Mouse (Mus musculus): ENCODE results near the gene Pnma1. TPM values are rescaled to one million over a fixed set of nuclear protein-coding genes. Genes with fewer than 3 reads are reported as not detected.
A peak's percentile ranks its signal among the peaks of the same experiment; 100 is the strongest.

The Pnma1 gene
- polyA plus RNA-seq, 1 experiment from 2014 or later: 0.49 TPM

- Histone ChIP-seq H3K27ac (replicated peaks) (peak overlapping the region; percentile 65), H3K9ac (ENCODE audit: low read length) (peak overlapping the region; percentile 5; the same call in 1 of the 2 replicates), H3K4me2 (replicated peaks; ENCODE audit: low read depth) (no peak overlapping the region), H3K4me1 (replicated peaks; ENCODE audit: control insufficient read depth, insufficient read depth) (peaks cover 40% of the 10 kb centered on the region), H3K4me3 (ENCODE audit: low read depth, low read length) (no peak overlapping the region), H3K27me3 (ENCODE audit: control insufficient read depth, insufficient read depth, low read length) (no peaks in the 10 kb centered on the region), H3K9me3 (ENCODE audit: control insufficient read depth, low read length) (no peaks in the 10 kb centered on the region), H3K36me3 (ENCODE audit: control insufficient read depth, insufficient read depth, low read length) (no peaks in the 10 kb centered on the region)
- ATAC-seq (ENCODE audit: low FRiP score, low TSS enrichment) (peak; percentile 89), DNase-seq (ENCODE audit: low spot score) (peak; percentile 94)
- 31% methylated on average over 8 of the region's 8 CpGs for WGBS
- TF ChIP-seq CTCF (IDR thresholded peaks at IDR 0.05; ENCODE audit: low read depth) (peak; percentile 32; the same call in 1 of the 2 replicates), EP300 (optimal IDR thresholded peaks at IDR 0.05) (no peak)
Observed at GRCm38 (mm10) chr12:84180701-84181435, 32.6 kb upstream of the Pnma1 start.

- DNase-seq (ENCODE audit: low spot score) (no peak), ATAC-seq (ENCODE audit: low FRiP score, low TSS enrichment) (no peak)
- Histone ChIP-seq H3K9me3 (ENCODE audit: control insufficient read depth, low read length) (no peaks in the 10 kb centered on the region), H3K4me3 (ENCODE audit: low read depth, low read length) (no peak overlapping the region), H3K9ac (ENCODE audit: low read length) (0 out of 2 replicates have a peak overlapping the region, but pooled peaks have one; percentile 1), H3K4me1 (replicated peaks; ENCODE audit: control insufficient read depth, insufficient read depth) (peaks cover 40% of the 10 kb centered on the region), H3K27me3 (ENCODE audit: control insufficient read depth, insufficient read depth, low read length) (no peaks in the 10 kb centered on the region), H3K36me3 (ENCODE audit: control insufficient read depth, insufficient read depth, low read length) (no peaks in the 10 kb centered on the region), H3K27ac (replicated peaks) (peak overlapping the region; percentile 50), H3K4me2 (replicated peaks; ENCODE audit: low read depth) (no peak overlapping the region)
- TF ChIP-seq CTCF (IDR thresholded peaks at IDR 0.05; ENCODE audit: low read depth): no peak
- no peak for TF ChIP-seq EP300 (optimal IDR thresholded peaks at IDR 0.05)
- WGBS: 33% methylated on average over 3 of the region's 3 CpGs
Observed at GRCm38 (mm10) chr12:84180090-84180489, 31.8 kb upstream of the Pnma1 start.

- H3K27me3 ChIP-seq (ENCODE audit: control insufficient read depth, insufficient read depth, low read length): no peaks in the 10 kb centered on the region
Observed at GRCm38 (mm10) chr12:84178652-84179445, 30.6 kb upstream of the Pnma1 start.

GRCm38 (mm10) chr12:84178052-84178451 lies 29.8 kb upstream of the Pnma1 start:
- DNase-seq (ENCODE audit: low spot score) (no peak), ATAC-seq (ENCODE audit: low FRiP score, low TSS enrichment) (no peak)
- 72% methylated on average over 1 of the region's 1 CpGs for WGBS
- Histone ChIP-seq H3K4me3 (ENCODE audit: low read depth, low read length) (no peak overlapping the region), H3K36me3 (ENCODE audit: control insufficient read depth, insufficient read depth, low read length) (peaks cover 7% of the 10 kb centered on the region), H3K27me3 (ENCODE audit: control insufficient read depth, insufficient read depth, low read length) (no peaks in the 10 kb centered on the region), H3K4me2 (replicated peaks; ENCODE audit: low read depth) (no peak overlapping the region), H3K27ac (replicated peaks) (peak overlapping the region; percentile 92), H3K9ac (ENCODE audit: low read length) (0 out of 2 replicates have a peak overlapping the region, but pooled peaks have one; percentile 5), H3K4me1 (replicated peaks; ENCODE audit: control insufficient read depth, insufficient read depth) (peaks cover 54% of the 10 kb centered on the region), H3K9me3 (ENCODE audit: control insufficient read depth, low read length) (no peaks in the 10 kb centered on the region)
- no peak for TF ChIP-seq EP300 (optimal IDR thresholded peaks at IDR 0.05)

More at GRCm38 (mm10) chr12:84178652-84179445, 30.6 kb upstream of the Pnma1 start:
- Histone ChIP-seq H3K9ac (ENCODE audit: low read length) (no peak overlapping the region), H3K27ac (replicated peaks) (peak overlapping the region; percentile 92), H3K36me3 (ENCODE audit: control insufficient read depth, insufficient read depth, low read length) (0 out of 2 replicates have a peak, but pooled peaks cover under 1% of the 10 kb centered on the region), H3K4me2 (replicated peaks; ENCODE audit: low read depth) (no peak overlapping the region), H3K4me1 (replicated peaks; ENCODE audit: control insufficient read depth, insufficient read depth) (peaks cover 49% of the 10 kb centered on the region), H3K4me3 (ENCODE audit: low read depth, low read length) (no peak overlapping the region), H3K9me3 (ENCODE audit: control insufficient read depth, low read length) (no peaks in the 10 kb centered on the region)
- 47% methylated on average over 10 of the region's 10 CpGs for WGBS
- ATAC-seq (ENCODE audit: low FRiP score, low TSS enrichment): no peak
- TF ChIP-seq CTCF (IDR thresholded peaks at IDR 0.05; ENCODE audit: low read depth) (no peak), EP300 (optimal IDR thresholded peaks at IDR 0.05) (no peak)
- peak; percentile 53 for DNase-seq (ENCODE audit: low spot score)

- no peak for ATAC-seq (ENCODE audit: low FRiP score, low TSS enrichment)
- TF ChIP-seq CTCF (IDR thresholded peaks at IDR 0.05; ENCODE audit: low read depth) (no peak), EP300 (optimal IDR thresholded peaks at IDR 0.05) (no peak)
Observed at GRCm38 (mm10) chr12:84176886-84177765, 28.8 kb upstream of the Pnma1 start.

More at GRCm38 (mm10) chr12:84176886-84177765, 28.8 kb upstream of the Pnma1 start:
- H3K4me2 ChIP-seq (replicated peaks; ENCODE audit: low read depth): peak overlapping the region; percentile 49; the same call in 1 of the 2 replicates
- H3K27me3 ChIP-seq (ENCODE audit: control insufficient read depth, insufficient read depth, low read length): no peaks in the 10 kb centered on the region
- peak overlapping the region; percentile 53 for H3K9ac ChIP-seq (ENCODE audit: low read length)
- H3K4me3 ChIP-seq (ENCODE audit: low read depth, low read length): no peak overlapping the region
- WGBS: 40% methylated on average over 6 of the region's 6 CpGs
- H3K9me3 ChIP-seq (ENCODE audit: control insufficient read depth, low read length): no peaks in the 10 kb centered on the region
- H3K36me3 ChIP-seq (ENCODE audit: control insufficient read depth, insufficient read depth, low read length): peaks cover 15% of the 10 kb centered on the region
- peak overlapping the region; percentile 92 for H3K27ac ChIP-seq (replicated peaks)
- no peak for DNase-seq (ENCODE audit: low spot score)
- peaks cover 54% of the 10 kb centered on the region for H3K4me1 ChIP-seq (replicated peaks; ENCODE audit: control insufficient read depth, insufficient read depth)

All from stomach, postnatal 0 days (tissue).